Mouse (Mus musculus) liver, embryonic 14.5 days (tissue): ENCODE measurements around the gene Coro1c.

Experiments
- CTCF ChIP-seq: IDR thresholded peaks from 2 replicates; pipeline ENCODE4 v1.5.1; 2016; ENCODE audit warnings: antibody characterized with exemption, low read depth, control low read depth
- EP300 ChIP-seq: IDR thresholded peaks from 2 replicates; pipeline ENCODE4 v1.6.1; 2016; ENCODE audit warnings: antibody characterized with exemption, low read depth

DNA sequence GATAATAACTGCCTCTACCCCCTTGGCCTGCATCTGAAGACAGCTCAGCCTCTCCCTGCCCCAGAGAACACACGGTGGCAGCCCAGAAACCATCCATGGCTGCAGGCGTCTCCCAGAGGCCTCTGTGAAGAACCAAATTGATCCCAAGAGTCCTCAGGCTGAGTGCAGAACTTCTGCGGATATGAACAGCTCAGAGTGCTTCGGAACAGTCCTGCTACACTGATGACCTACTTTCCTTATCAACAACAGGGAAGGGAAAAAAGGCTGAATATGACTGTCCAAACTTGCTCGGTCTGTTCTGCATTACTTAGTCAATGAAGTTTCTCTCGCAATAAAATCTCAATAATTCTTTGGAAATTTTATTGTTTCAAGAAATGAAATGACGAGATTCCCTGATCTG, 16.6 kb downstream of the Coro1c start:
- TF ChIP-seq EP300 (no peak), CTCF (no peak)
